ENCODE assay signal across 11 mouse cellular contexts in the genomic region with DNA sequence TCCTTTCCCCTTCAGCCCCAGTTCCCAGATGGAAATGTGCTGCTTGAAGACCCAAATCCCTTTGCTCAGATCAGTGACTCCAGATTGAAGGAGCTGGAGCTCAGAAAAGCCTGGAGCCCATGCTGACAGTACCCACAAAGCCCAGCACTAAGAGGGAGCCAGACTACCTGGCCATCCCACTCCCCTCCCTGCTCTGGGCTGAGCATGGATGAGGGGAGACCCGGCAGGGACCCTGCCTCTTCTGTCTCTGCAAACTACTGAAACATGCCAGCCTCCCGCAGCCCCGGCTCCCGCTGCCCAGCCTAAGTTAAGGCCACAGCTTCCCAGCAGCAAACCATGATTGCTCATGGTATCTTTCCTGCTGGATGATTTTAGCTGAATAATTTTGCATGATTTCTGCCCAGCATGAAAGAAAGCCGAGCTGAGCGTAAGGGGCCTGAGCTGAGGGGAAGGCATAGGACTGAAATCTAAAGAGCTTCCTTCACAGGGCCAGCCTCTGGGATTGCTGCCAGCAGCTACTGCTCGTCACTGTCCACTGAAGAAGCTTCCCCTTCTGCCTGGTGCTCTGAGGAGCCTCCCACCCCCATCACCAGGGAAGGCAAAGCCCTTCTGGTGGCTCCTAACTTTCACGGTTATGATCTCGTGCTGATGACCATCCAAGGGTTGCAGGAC.
A peak's percentile ranks its signal among the peaks of the same experiment; 100 is the strongest.
DNase-seq lines count a peak whose midpoint lies in the region; ATAC-seq and TF ChIP-seq lines count a peak whose summit lies in the region.
"Had no signal": no experiment of that assay in that cellular context is flagged by ENCODE, and none has a peak within 500 bp of the region (broad histone marks: within the 10 kb centered on the region; RNA-seq: fewer than 3 reads in every experiment).

No protein-coding gene starts in this region.

- ATAC-seq in stomach, postnatal 0 days (ENCODE audit: low FRiP score, low TSS enrichment), result no peak

- WGBS in stomach, postnatal 0 days, result 63% methylated on average over 9 of the region's 9 CpGs

- H3K4me3 ChIP-seq in layer of hippocampus, adult 2 months, result no peak overlapping the region
- no peak overlapping the region for H3K4me3 ChIP-seq in stomach, postnatal 0 days (ENCODE audit: low read depth, low read length)
- H3K4me3 ChIP-seq: heart, embryonic 15.5 days; limb, embryonic 15.5 days had no signal

- no peaks in the 10 kb centered on the region for H3K27me3 ChIP-seq in stomach, postnatal 0 days (ENCODE audit: control insufficient read depth, insufficient read depth, low read length)
- H3K27me3 ChIP-seq: heart, embryonic 15.5 days had no signal

- no peak overlapping the region for H3K27ac ChIP-seq in layer of hippocampus, adult 2 months
- H3K27ac ChIP-seq in stomach, postnatal 0 days (replicated peaks), result no peak overlapping the region
- H3K27ac ChIP-seq: heart, embryonic 15.5 days; limb, embryonic 15.5 days had no signal

- H3K4me2 ChIP-seq in stomach, postnatal 0 days (replicated peaks; ENCODE audit: low read depth), result no peak overlapping the region
- H3K4me2 ChIP-seq: heart, embryonic 15.5 days; limb, embryonic 15.5 days had no signal

- no peak for TF ChIP-seq CTCF in layer of hippocampus, adult 2 months (conservative IDR thresholded peaks at IDR 0.05)
- no peak for TF ChIP-seq CTCF in brain, embryonic 14.5 days (IDR thresholded peaks at IDR 0.05; ENCODE audit: borderline replicate concordance, extremely low read depth, insufficient read depth, insufficient read length)
- TF ChIP-seq CTCF in stomach, postnatal 0 days (IDR thresholded peaks at IDR 0.05; ENCODE audit: low read depth), result no peak

- no peak for TF ChIP-seq EP300 in stomach, postnatal 0 days (optimal IDR thresholded peaks at IDR 0.05)

- TF ChIP-seq POLR2A in brain, embryonic 14.5 days (IDR thresholded peaks at IDR 0.05; ENCODE audit: borderline replicate concordance, extremely low read depth, insufficient read depth, insufficient read length, poor library complexity, severe bottlenecking), result no peak

- no peaks in the 10 kb centered on the region for H3K4me1 ChIP-seq in stomach, postnatal 0 days (replicated peaks; ENCODE audit: control insufficient read depth, insufficient read depth)
- H3K4me1 ChIP-seq: heart, embryonic 15.5 days had no signal

- no peaks in the 10 kb centered on the region for H3K9me3 ChIP-seq in stomach, postnatal 0 days (ENCODE audit: control insufficient read depth, low read length)
- H3K9me3 ChIP-seq: heart, embryonic 15.5 days; limb, embryonic 15.5 days had no signal

- no peaks in the 10 kb centered on the region for H3K36me3 ChIP-seq in stomach, postnatal 0 days (ENCODE audit: control insufficient read depth, insufficient read depth, low read length)
- H3K36me3 ChIP-seq: heart, embryonic 15.5 days; limb, embryonic 15.5 days had no signal

- H3K9ac ChIP-seq in stomach, postnatal 0 days (ENCODE audit: low read length), result no peak overlapping the region
- H3K9ac ChIP-seq: heart, embryonic 15.5 days; limb, embryonic 15.5 days had no signal

- peak; percentile 29 for DNase-seq in gastrocnemius, postnatal 10 days
- DNase-seq in gastrocnemius, postnatal 25 days, result no peak
- DNase-seq in layer of hippocampus, adult 11-12 months (ENCODE audit: low spot score), result peak; percentile 37
- no peak for DNase-seq in layer of hippocampus, adult 2 months (ENCODE audit: low spot score in 2 of 2)
- DNase-seq in adrenal gland, postnatal 25 days, result peak; percentile 39
- DNase-seq in brain, embryonic 14.5 days (ENCODE audit: low read depth), result peak; percentile 60
- DNase-seq in stomach, postnatal 0 days (ENCODE audit: low spot score), result no peak
- DNase-seq: cerebellum, adult 9-10 months; thymus, postnatal 36 days had no signal

Comparison
In these comparisons a context has a peak if more than half of its experiments do, and no peak if none do; other contexts are left out.
1. DNase-seq: peak in gastrocnemius, postnatal 10 days (single experiment), layer of hippocampus, adult 11-12 months (single experiment), adrenal gland, postnatal 25 days (single experiment) and brain, embryonic 14.5 days (single experiment); none in gastrocnemius, postnatal 25 days (single experiment), layer of hippocampus, adult 2 months (0 of 2) and stomach, postnatal 0 days (single experiment).